ENCODE assay signal across 12 mouse cellular contexts in genomic region chr13:15742308-15742707, GRCm38 (mm10).
DNase-seq lines count a peak whose midpoint lies in the region; ATAC-seq and TF ChIP-seq lines count a peak whose summit lies in the region.
"Had no signal": no experiment of that assay in that cellular context is flagged by ENCODE, and none has a peak within 500 bp of the region (broad histone marks: within the 10 kb centered on the region; RNA-seq: fewer than 3 reads in every experiment).

No protein-coding gene starts in this region.

- H3K27ac ChIP-seq in stomach, embryonic 14.5 days (ENCODE audit: low read length): peak overlapping the region; percentile 33; the same call in 1 of the 2 replicates
- H3K27ac ChIP-seq in stomach, postnatal 0 days (replicated peaks): no peak overlapping the region
- peak overlapping the region; percentile 65 for H3K27ac ChIP-seq in heart, embryonic 13.5 days (replicated peaks)
- H3K27ac ChIP-seq in stomach, embryonic 16.5 days (ENCODE audit: low read length): peak overlapping the region; percentile 40
- H3K27ac ChIP-seq: hindbrain, embryonic 13.5 days; liver, embryonic 15.5 days had no signal

- no peak overlapping the region for H3K4me3 ChIP-seq in stomach, embryonic 14.5 days (ENCODE audit: low read depth, low read length)
- H3K4me3 ChIP-seq in stomach, postnatal 0 days (ENCODE audit: low read depth, low read length): no peak overlapping the region
- no peak overlapping the region for H3K4me3 ChIP-seq in heart, embryonic 13.5 days
- no peak overlapping the region for H3K4me3 ChIP-seq in stomach, embryonic 16.5 days (replicated peaks; ENCODE audit: low read length)
- H3K4me3 ChIP-seq: hindbrain, embryonic 13.5 days; liver, embryonic 15.5 days had no signal

- TF ChIP-seq CTCF in stomach, postnatal 0 days (IDR thresholded peaks at IDR 0.05; ENCODE audit: low read depth): no peak

- no peaks in the 10 kb centered on the region for H3K27me3 ChIP-seq in stomach, embryonic 14.5 days (ENCODE audit: control insufficient read depth, insufficient read depth, low read length)
- H3K27me3 ChIP-seq in stomach, postnatal 0 days (ENCODE audit: control insufficient read depth, insufficient read depth, low read length): no peaks in the 10 kb centered on the region
- no peaks in the 10 kb centered on the region for H3K27me3 ChIP-seq in heart, embryonic 13.5 days (replicated peaks)
- no peaks in the 10 kb centered on the region for H3K27me3 ChIP-seq in stomach, embryonic 16.5 days (ENCODE audit: control insufficient read depth, insufficient read depth, low read length)
- H3K27me3 ChIP-seq: CH12.LX; hindbrain, embryonic 13.5 days; liver, embryonic 15.5 days had no signal

- intact Hi-C loops in heart, postnatal 14 days (cut with DNase I): loop anchor here (10.0 kb wide), 1 partner anchor 278 kb away; the partner anchor contains the start of gene Gli3

- 76% methylated on average over 3 of the region's 3 CpGs for WGBS in stomach, embryonic 14.5 days
- 65% methylated on average over 3 of the region's 3 CpGs for WGBS in stomach, postnatal 0 days
- WGBS in heart, embryonic 13.5 days: 66% methylated on average over 3 of the region's 3 CpGs
- WGBS in stomach, embryonic 16.5 days: 61% methylated on average over 3 of the region's 3 CpGs

- DNase-seq in heart, adult 8-10 months (ENCODE audit: low spot score): peak; percentile 38
- DNase-seq in heart, postnatal 14 days: no peak
- no peak for DNase-seq in stomach, postnatal 0 days (ENCODE audit: low spot score)
- no peak for DNase-seq in kidney, adult 9 months
- DNase-seq: spleen, adult 18-20 months had no signal

- H3K4me2 ChIP-seq in stomach, embryonic 14.5 days (replicated peaks; ENCODE audit: low read depth, low read length): no peak overlapping the region
- no peak overlapping the region for H3K4me2 ChIP-seq in stomach, postnatal 0 days (replicated peaks; ENCODE audit: low read depth)
- H3K4me2 ChIP-seq in heart, embryonic 13.5 days: no peak overlapping the region
- no peak overlapping the region for H3K4me2 ChIP-seq in stomach, embryonic 16.5 days (ENCODE audit: low read depth, low read length)
- H3K4me2 ChIP-seq: hindbrain, embryonic 13.5 days; liver, embryonic 15.5 days had no signal

- ATAC-seq in stomach, embryonic 14.5 days (ENCODE audit: insufficient number of reproducible peaks, insufficient read depth, low FRiP score, low read depth): no peak; the same call in 1 of the 2 replicates
- ATAC-seq in stomach, postnatal 0 days (ENCODE audit: low FRiP score, low TSS enrichment): no peak
- ATAC-seq in heart, embryonic 13.5 days (ENCODE audit: extremely low read depth, insufficient number of reproducible peaks, low FRiP score, low TSS enrichment): no peak
- no peak for ATAC-seq in stomach, embryonic 16.5 days (ENCODE audit: insufficient read depth, low FRiP score)
- no peak for ATAC-seq in activated CD4-positive, CD25-positive, alpha-beta regulatory T cell, adult 4 months

- no peaks in the 10 kb centered on the region for H3K4me1 ChIP-seq in stomach, embryonic 14.5 days (ENCODE audit: control insufficient read depth, insufficient read depth, low read length)
- H3K4me1 ChIP-seq in stomach, postnatal 0 days (replicated peaks; ENCODE audit: control insufficient read depth, insufficient read depth): no peaks in the 10 kb centered on the region
- H3K4me1 ChIP-seq in heart, embryonic 13.5 days: peaks cover 19% of the 10 kb centered on the region
- no peaks in the 10 kb centered on the region for H3K4me1 ChIP-seq in stomach, embryonic 16.5 days (ENCODE audit: control insufficient read depth, insufficient read depth, low read length)
- H3K4me1 ChIP-seq: liver, embryonic 15.5 days had no signal

- no peaks in the 10 kb centered on the region for H3K36me3 ChIP-seq in stomach, embryonic 14.5 days (ENCODE audit: control insufficient read depth, insufficient read depth, low read length)
- no peaks in the 10 kb centered on the region for H3K36me3 ChIP-seq in stomach, postnatal 0 days (ENCODE audit: control insufficient read depth, insufficient read depth, low read length)
- H3K36me3 ChIP-seq in heart, embryonic 13.5 days: no peaks in the 10 kb centered on the region
- no peaks in the 10 kb centered on the region for H3K36me3 ChIP-seq in stomach, embryonic 16.5 days (ENCODE audit: control insufficient read depth, insufficient read depth, low read length)
- H3K36me3 ChIP-seq: hindbrain, embryonic 13.5 days; liver, embryonic 15.5 days had no signal

- TF ChIP-seq EP300 in stomach, postnatal 0 days (optimal IDR thresholded peaks at IDR 0.05): no peak

- peaks cover 4% of the 10 kb centered on the region; the same call in 1 of the 2 replicates for H3K9me3 ChIP-seq in stomach, embryonic 14.5 days (ENCODE audit: control insufficient read depth, low read depth, low read length)
- H3K9me3 ChIP-seq in stomach, postnatal 0 days (ENCODE audit: control insufficient read depth, low read length): no peaks in the 10 kb centered on the region
- peaks cover 7% of the 10 kb centered on the region for H3K9me3 ChIP-seq in heart, embryonic 13.5 days
- H3K9me3 ChIP-seq in stomach, embryonic 16.5 days (replicated peaks; ENCODE audit: control insufficient read depth, low read length): 0 out of 2 replicates have a peak, but pooled peaks cover 4% of the 10 kb centered on the region
- H3K9me3 ChIP-seq: hindbrain, embryonic 13.5 days; liver, embryonic 15.5 days had no signal

- no peak overlapping the region for H3K9ac ChIP-seq in stomach, embryonic 14.5 days (replicated peaks; ENCODE audit: low read depth, low read length)
- H3K9ac ChIP-seq in stomach, postnatal 0 days (ENCODE audit: low read length): no peak overlapping the region
- no peak overlapping the region for H3K9ac ChIP-seq in heart, embryonic 13.5 days
- H3K9ac ChIP-seq in stomach, embryonic 16.5 days (ENCODE audit: low read length): no peak overlapping the region
- H3K9ac ChIP-seq: hindbrain, embryonic 13.5 days; liver, embryonic 15.5 days had no signal
